Mouse (Mus musculus): Measurements from ENCODE around the gene Ldha. TPM values are rescaled to one million over a fixed set of nuclear protein-coding genes. Genes with fewer than 3 reads are reported as not detected.
"Not testable (repeated sequence)": the region's sequence is repeated elsewhere in the genome, so short reads cannot be mapped to it uniquely, and the experiment has no call there.

Gene Ldha
- polyA plus RNA-seq, 1 experiment from 2014 or later, result 2,130 TPM

DNA sequence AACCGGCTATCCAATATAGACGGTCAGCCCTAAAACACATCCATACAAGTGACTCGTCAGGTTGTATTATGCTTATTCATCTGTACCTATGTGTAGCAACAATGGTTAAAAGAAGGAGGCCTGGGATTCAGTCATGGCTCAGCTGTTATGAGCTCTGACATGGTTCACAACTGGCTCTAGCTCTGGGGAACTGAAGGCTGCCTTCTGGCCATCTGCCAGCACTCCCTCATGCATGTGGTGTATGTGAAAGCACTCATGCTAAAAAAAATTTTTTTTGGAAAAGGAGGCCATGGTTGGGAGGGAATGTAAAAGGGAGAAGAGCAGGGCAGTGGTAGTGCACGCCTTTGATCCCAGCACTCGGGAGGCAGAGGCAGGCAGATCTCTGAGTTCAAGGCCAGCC lies 38.6 kb downstream of the Ldha start:
- DNase-seq (ENCODE audit: low spot score), result no peak
- H3K4me3 ChIP-seq (ENCODE audit: low read depth, low read length), result no peak overlapping the region
- no peaks in the 10 kb centered on the region; the same call in 1 of the 2 replicates for H3K36me3 ChIP-seq (ENCODE audit: control insufficient read depth, insufficient read depth, low read length)
- ATAC-seq (ENCODE audit: insufficient number of reproducible peaks, low FRiP score, low TSS enrichment, low read depth), result no peak
- no peak overlapping the region for H3K27ac ChIP-seq (replicated peaks; ENCODE audit: low read depth, low read length)
- no peak overlapping the region for H3K9ac ChIP-seq (ENCODE audit: low read length)
- H3K4me2 ChIP-seq (ENCODE audit: low read depth, severe bottlenecking), result no peak overlapping the region
- H3K9me3 ChIP-seq (ENCODE audit: control insufficient read depth, low read length), result no peaks in the 10 kb centered on the region
- H3K4me1 ChIP-seq (ENCODE audit: control insufficient read depth, insufficient read depth, low read length), result no peaks in the 10 kb centered on the region
- H3K27me3 ChIP-seq (ENCODE audit: control insufficient read depth, insufficient read depth, low read length), result no peaks in the 10 kb centered on the region
- 97% methylated on average over 5 of the region's 5 CpGs for WGBS

DNA sequence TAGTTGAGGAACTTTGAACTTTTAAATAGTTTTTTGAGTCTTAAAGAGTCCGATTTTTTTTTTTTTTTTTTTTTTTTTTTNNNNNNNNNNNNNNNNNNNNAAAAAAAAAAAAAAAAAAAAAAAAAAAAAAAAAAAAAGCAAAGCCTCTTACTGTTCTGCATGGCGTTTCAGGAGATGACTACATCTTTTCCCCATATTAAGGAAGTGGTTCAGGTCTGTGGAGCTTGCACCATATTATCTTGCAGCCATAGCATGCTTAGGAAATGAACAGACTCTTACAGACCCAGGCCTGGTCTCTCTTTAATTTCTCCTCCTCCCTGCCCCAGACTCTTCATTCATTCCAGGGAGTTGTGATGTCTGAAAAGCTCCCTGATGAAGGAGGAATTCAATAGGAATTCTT lies 39.7 kb downstream of the Ldha start:
- no peaks in the 10 kb centered on the region for H3K4me1 ChIP-seq (ENCODE audit: control insufficient read depth, insufficient read depth, low read length)
- H3K9ac ChIP-seq (ENCODE audit: low read length), result no peak overlapping the region
- no peak overlapping the region for H3K4me3 ChIP-seq (ENCODE audit: low read depth, low read length)
- H3K4me2 ChIP-seq (ENCODE audit: low read depth, severe bottlenecking), result no peak overlapping the region
- no peak overlapping the region for H3K27ac ChIP-seq (replicated peaks; ENCODE audit: low read depth, low read length)
- ATAC-seq (ENCODE audit: insufficient number of reproducible peaks, low FRiP score, low TSS enrichment, low read depth) (no peak), DNase-seq (ENCODE audit: low spot score) (no peak)
- no peaks in the 10 kb centered on the region for H3K9me3 ChIP-seq (ENCODE audit: control insufficient read depth, low read length)
- 90% methylated on average over 2 of the region's 2 CpGs for WGBS
- H3K27me3 ChIP-seq (ENCODE audit: control insufficient read depth, insufficient read depth, low read length), result no peaks in the 10 kb centered on the region
- H3K36me3 ChIP-seq (ENCODE audit: control insufficient read depth, insufficient read depth, low read length), result no peaks in the 10 kb centered on the region; the same call in 1 of the 2 replicates

DNA sequence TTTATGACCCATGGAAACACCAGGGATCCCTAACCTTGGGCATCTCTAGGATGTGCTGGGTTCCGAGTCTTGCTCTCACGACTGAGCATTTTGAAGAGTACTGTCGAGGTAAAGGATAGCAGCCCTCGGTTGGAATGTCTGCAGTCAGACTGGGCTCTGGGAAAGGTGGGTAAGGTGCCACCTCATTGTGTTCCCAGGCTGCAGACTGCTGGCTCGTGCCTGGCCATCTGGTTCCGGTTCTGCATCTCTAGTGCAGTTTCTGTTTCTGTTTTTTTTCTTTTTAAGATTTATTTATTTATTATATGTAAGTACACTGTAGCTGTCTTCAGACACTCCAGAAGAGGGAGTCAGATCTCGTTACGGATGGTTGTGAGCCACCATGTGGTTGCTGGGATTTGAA lies 40.7 kb downstream of the Ldha start:
- WGBS, result 85% methylated on average over 6 of the region's 8 CpGs
- not testable (repeated sequence) for H3K36me3 ChIP-seq (ENCODE audit: control insufficient read depth, insufficient read depth, low read length); H3K27me3 ChIP-seq (ENCODE audit: control insufficient read depth, insufficient read depth, low read length); H3K4me3 ChIP-seq (ENCODE audit: low read depth, low read length); H3K27ac ChIP-seq (replicated peaks; ENCODE audit: low read depth, low read length); H3K9me3 ChIP-seq (ENCODE audit: control insufficient read depth, low read length); DNase-seq (ENCODE audit: low spot score); H3K9ac ChIP-seq (ENCODE audit: low read length); ATAC-seq (ENCODE audit: insufficient number of reproducible peaks, low FRiP score, low TSS enrichment, low read depth); H3K4me2 ChIP-seq (ENCODE audit: low read depth, severe bottlenecking); H3K4me1 ChIP-seq (ENCODE audit: control insufficient read depth, insufficient read depth, low read length)

DNA sequence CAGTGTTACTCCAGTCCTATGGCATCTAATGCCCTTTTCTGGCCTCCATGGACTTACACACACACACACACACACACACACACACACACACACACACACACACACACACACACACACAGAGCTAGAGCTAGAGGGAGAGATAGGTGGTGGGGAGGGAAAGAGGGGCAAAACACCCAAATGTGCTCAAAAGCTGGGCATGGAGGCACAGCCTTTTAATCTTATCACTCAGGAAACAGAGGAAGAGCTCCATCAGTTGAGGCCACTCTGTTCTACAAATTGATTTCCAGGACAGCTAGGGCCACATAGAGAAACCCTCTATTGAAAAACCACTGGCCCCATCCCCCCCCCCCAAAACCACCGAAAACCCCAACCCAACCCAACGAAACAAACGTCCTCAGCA lies 42.0 kb downstream of the Ldha start:
- ATAC-seq (ENCODE audit: insufficient number of reproducible peaks, low FRiP score, low TSS enrichment, low read depth) (no peak), DNase-seq (ENCODE audit: low spot score) (no peak)
- Histone ChIP-seq H3K4me2 (ENCODE audit: low read depth, severe bottlenecking) (no peak overlapping the region), H3K9me3 (ENCODE audit: control insufficient read depth, low read length) (no peaks in the 10 kb centered on the region), H3K4me1 (ENCODE audit: control insufficient read depth, insufficient read depth, low read length) (no peaks in the 10 kb centered on the region), H3K27me3 (ENCODE audit: control insufficient read depth, insufficient read depth, low read length) (no peaks in the 10 kb centered on the region), H3K9ac (ENCODE audit: low read length) (no peak overlapping the region), H3K4me3 (ENCODE audit: low read depth, low read length) (no peak overlapping the region), H3K27ac (replicated peaks; ENCODE audit: low read depth, low read length) (no peak overlapping the region), H3K36me3 (ENCODE audit: control insufficient read depth, insufficient read depth, low read length) (peaks cover 13% of the 10 kb centered on the region)
- WGBS, result 75% methylated on average over 3 of the region's 3 CpGs

DNA sequence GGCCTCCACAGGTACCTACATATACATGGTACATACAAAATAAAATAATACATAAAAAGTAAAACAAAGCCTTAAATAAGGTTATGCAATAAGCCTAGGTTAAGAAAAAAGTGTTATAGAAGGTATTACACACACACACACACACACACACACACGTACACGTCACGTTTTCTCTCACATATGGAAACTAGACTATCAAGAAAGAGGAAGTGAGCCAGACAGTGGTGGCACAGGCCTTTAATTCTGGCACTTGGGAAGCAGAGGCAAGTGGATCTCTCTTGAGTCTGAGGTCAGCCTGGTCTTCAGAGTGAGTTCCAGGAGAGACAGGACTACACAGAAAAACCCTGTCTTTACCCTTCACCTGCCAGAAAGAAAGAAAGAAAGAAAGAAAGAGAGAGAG lies 54.2 kb downstream of the Ldha start:
- Histone ChIP-seq H3K4me1 (ENCODE audit: control insufficient read depth, insufficient read depth, low read length) (no peaks in the 10 kb centered on the region), H3K9ac (ENCODE audit: low read length) (no peak overlapping the region), H3K27me3 (ENCODE audit: control insufficient read depth, insufficient read depth, low read length) (no peaks in the 10 kb centered on the region), H3K27ac (replicated peaks; ENCODE audit: low read depth, low read length) (no peak overlapping the region), H3K36me3 (ENCODE audit: control insufficient read depth, insufficient read depth, low read length) (peaks cover 23% of the 10 kb centered on the region), H3K4me3 (ENCODE audit: low read depth, low read length) (no peak overlapping the region), H3K4me2 (ENCODE audit: low read depth, severe bottlenecking) (no peak overlapping the region), H3K9me3 (ENCODE audit: control insufficient read depth, low read length) (no peaks in the 10 kb centered on the region)
- no peak for DNase-seq (ENCODE audit: low spot score)
- WGBS, result 84% methylated on average over 3 of the region's 3 CpGs
- no peak for ATAC-seq (ENCODE audit: insufficient number of reproducible peaks, low FRiP score, low TSS enrichment, low read depth)

DNA sequence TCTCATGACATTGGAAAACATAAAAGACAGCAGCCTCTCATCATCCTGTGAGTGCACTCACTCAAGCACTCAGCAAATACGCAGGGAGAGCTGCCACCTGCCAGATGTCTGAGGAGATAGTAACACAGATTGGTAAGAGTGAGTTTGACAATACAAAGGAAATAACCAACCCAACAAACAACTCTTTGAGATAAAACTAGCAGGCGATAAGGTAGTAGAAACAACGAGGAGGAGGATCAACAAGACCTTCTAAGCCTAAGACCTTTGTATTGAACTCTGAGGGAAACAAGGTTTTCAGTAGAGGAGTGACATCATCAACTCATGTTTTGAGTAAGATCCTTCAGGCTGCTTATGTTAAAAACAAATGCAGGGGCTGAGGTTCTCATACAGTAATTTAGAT lies 58.1 kb downstream of the Ldha start:
- no peak overlapping the region for H3K27ac ChIP-seq (replicated peaks; ENCODE audit: low read depth, low read length)
- DNase-seq (ENCODE audit: low spot score) (no peak), ATAC-seq (ENCODE audit: insufficient number of reproducible peaks, low FRiP score, low TSS enrichment, low read depth) (no peak)
- H3K9ac ChIP-seq (ENCODE audit: low read length), result no peak overlapping the region
- no peaks in the 10 kb centered on the region for H3K27me3 ChIP-seq (ENCODE audit: control insufficient read depth, insufficient read depth, low read length)
- H3K4me3 ChIP-seq (ENCODE audit: low read depth, low read length), result no peak overlapping the region
- no peaks in the 10 kb centered on the region for H3K9me3 ChIP-seq (ENCODE audit: control insufficient read depth, low read length)
- no peak overlapping the region for H3K4me2 ChIP-seq (ENCODE audit: low read depth, severe bottlenecking)
- peaks cover 18% of the 10 kb centered on the region for H3K36me3 ChIP-seq (ENCODE audit: control insufficient read depth, insufficient read depth, low read length)
- 91% methylated on average over 3 of the region's 3 CpGs for WGBS
- no peaks in the 10 kb centered on the region for H3K4me1 ChIP-seq (ENCODE audit: control insufficient read depth, insufficient read depth, low read length)

Other genes starting within 250 kb of the Ldha start
- gene Sergef, start 201.7 kb upstream of the Ldha start, polyA plus RNA-seq (2014; fragmentation: Nextera tagmentation; extraction: Ambion mirVana), result 11.1 and 13.2 TPM in 2 replicates
- gene Tph1, start 168.9 kb upstream of the Ldha start, polyA plus RNA-seq (2014; fragmentation: Nextera tagmentation; extraction: Ambion mirVana), result 0.40 TPM in 1 of 2 replicates, not detected in the other
- gene Saal1, start 130.8 kb upstream of the Ldha start, polyA plus RNA-seq (2014; fragmentation: Nextera tagmentation; extraction: Ambion mirVana), result 48.1 and 50.8 TPM in 2 replicates
- gene Saa3, start 125.8 kb upstream of the Ldha start, polyA plus RNA-seq (2014; fragmentation: Nextera tagmentation; extraction: Ambion mirVana), result 0.20 and 0.29 TPM in 2 replicates
- gene Saa4, start 108.9 kb upstream of the Ldha start, polyA plus RNA-seq (2014; fragmentation: Nextera tagmentation; extraction: Ambion mirVana), result not detected in 2 replicates
- gene Saa1, start 98.5 kb upstream of the Ldha start, polyA plus RNA-seq (2014; fragmentation: Nextera tagmentation; extraction: Ambion mirVana), result 0.81 TPM in 1 of 2 replicates, not detected in the other
- 0.68 and 0.98 TPM in 2 replicates for gene Saa2, start 89.7 kb upstream of the Ldha start, polyA plus RNA-seq (2014; fragmentation: Nextera tagmentation; extraction: Ambion mirVana)
- 18.6 and 21.3 TPM in 2 replicates for gene Hps5, start 45.4 kb upstream of the Ldha start, polyA plus RNA-seq (2014; fragmentation: Nextera tagmentation; extraction: Ambion mirVana)
- gene Gtf2h1, start 45.4 kb upstream of the Ldha start, polyA plus RNA-seq (2014; fragmentation: Nextera tagmentation; extraction: Ambion mirVana), result 51.0 and 51.6 TPM in 2 replicates
- gene Ldhc, start 19.7 kb downstream of the Ldha start, polyA plus RNA-seq (2014; fragmentation: Nextera tagmentation; extraction: Ambion mirVana), result 0.19 and 0.26 TPM in 2 replicates
- 268 and 272 TPM in 2 replicates for gene Tsg101, start 78.5 kb downstream of the Ldha start, polyA plus RNA-seq (2014; fragmentation: Nextera tagmentation; extraction: Ambion mirVana)
- gene Uevld, start 117.1 kb downstream of the Ldha start, polyA plus RNA-seq (2014; fragmentation: Nextera tagmentation; extraction: Ambion mirVana), result 14.3 and 15.2 TPM in 2 replicates
- not detected in 2 replicates for gene Gm9999, start 142.1 kb downstream of the Ldha start, polyA plus RNA-seq (2014; fragmentation: Nextera tagmentation; extraction: Ambion mirVana)
- 12.2 and 14.0 TPM in 2 replicates for gene Spty2d1, start 166.9 kb downstream of the Ldha start, polyA plus RNA-seq (2014; fragmentation: Nextera tagmentation; extraction: Ambion mirVana)
- 8.2 and 9.8 TPM in 2 replicates for gene Tmem86a, start 209.1 kb downstream of the Ldha start, polyA plus RNA-seq (2014; fragmentation: Nextera tagmentation; extraction: Ambion mirVana)